Mouse (Mus musculus): ENCODE results near the gene Sap30bp.

DNA sequence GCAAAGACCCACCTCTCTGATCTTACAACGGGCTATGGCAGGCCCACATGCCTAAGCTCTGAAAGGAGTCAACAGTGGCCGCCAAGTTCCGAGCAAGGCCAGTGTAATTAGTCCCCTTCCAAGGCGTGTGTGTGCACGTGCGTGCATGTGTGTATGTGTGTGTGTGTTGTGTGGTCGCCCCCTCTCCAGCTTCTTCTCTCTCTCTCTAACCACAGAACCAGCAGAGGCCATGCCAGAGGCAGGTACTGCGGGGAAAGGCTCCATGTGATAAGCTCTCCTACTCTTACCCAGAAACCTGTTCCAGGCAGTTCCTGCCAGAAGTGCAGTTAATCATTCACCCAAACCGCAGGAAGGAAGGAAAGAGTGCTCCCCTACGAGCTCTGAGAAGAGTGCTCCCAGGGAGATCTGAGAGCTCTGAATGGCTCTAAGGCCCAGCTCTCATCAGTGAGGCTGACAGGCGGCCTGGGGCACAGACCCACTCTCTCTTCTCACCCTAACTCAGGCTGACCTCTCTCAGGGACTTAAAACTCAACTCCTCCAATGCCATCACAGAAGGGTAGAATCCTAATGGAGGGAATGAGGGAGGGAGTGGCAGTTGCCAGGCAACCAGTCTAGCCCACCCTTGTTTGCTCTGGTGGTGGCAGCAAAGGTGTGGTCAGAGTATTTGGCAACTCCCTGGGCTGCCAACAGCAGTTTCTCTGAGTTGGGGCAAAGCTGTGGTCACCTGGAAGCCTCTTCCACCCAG lies 21.3 kb upstream of the Sap30bp start, which contains the start of gene Smim6:
- no peak for TF ChIP-seq GATA1 (IDR thresholded peaks at IDR 0.05; ENCODE audit: borderline replicate concordance, low read length)
- TF ChIP-seq FLI1 (IDR thresholded peaks at IDR 0.05; ENCODE audit: low read length), result no peak

Measured in megakaryocyte, embryonic 14.5 days (primary cell).